Mouse (Mus musculus) testis, adult 2 months (tissue): ENCODE data around the gene Dner. TPM values are rescaled to one million over a fixed set of nuclear protein-coding genes. Genes with fewer than 3 reads are reported as not detected.

Source experiments
- H3K27ac ChIP-seq: fragments of 200-500 bp; 2 replicates; pipeline ENCODE4 v1.5.1; 2012; ENCODE audit warnings: low read depth, low read length; ENCODE audit not compliant: control insufficient read depth, insufficient read depth
- H3K27me3 ChIP-seq: fragments of 200-500 bp; 2 replicates; pipeline ENCODE4 v1.6.1; 2012; ENCODE audit warnings: mild to moderate bottlenecking, low read length, moderate library complexity; ENCODE audit not compliant: control insufficient read depth, insufficient read depth
- H3K36me3 ChIP-seq: fragments of 200-500 bp; 2 replicates; pipeline ENCODE4 v1.6.1; 2012; ENCODE audit warnings: mild to moderate bottlenecking, low read length; ENCODE audit not compliant: control insufficient read depth, insufficient read depth
- H3K4me1 ChIP-seq: fragments of 200-500 bp; 2 replicates; pipeline ENCODE4 v1.6.1; 2012; ENCODE audit warnings: low read length; ENCODE audit not compliant: control insufficient read depth, insufficient read depth
- H3K4me3 ChIP-seq: fragments of 200-500 bp; 2 replicates; pipeline ENCODE4 v1.5.1; 2012; ENCODE audit warnings: low read depth, mild to moderate bottlenecking, low read length, moderate library complexity, mixed read lengths; ENCODE audit not compliant: control insufficient read depth
- CTCF ChIP-seq: fragments of 200-500 bp; IDR thresholded peaks from 2 replicates; pipeline ENCODE4 v1.5.1; 2012; ENCODE audit warnings: low read depth, mild to moderate bottlenecking, inconsistent platforms, low read length, moderate library complexity; ENCODE audit not compliant: control insufficient read depth, insufficient read depth, insufficient replicate concordance
- POLR2A ChIP-seq: fragments of 200-500 bp; IDR thresholded peaks from 2 replicates; pipeline ENCODE4 v1.6.1; 2012; ENCODE audit warnings: low read depth, mild to moderate bottlenecking, inconsistent platforms, low read length, moderate library complexity; ENCODE audit not compliant: control insufficient read depth
- polyA plus RNA-seq: library from polyadenylated mRNA; depleted of rRNA; stranded (reverse); fragments of >200 nt; gene quantifications from 2 replicates; pipeline ENCODE4 v1.2.3, GENCODE M21; 2012

The Dner gene
- polyA plus RNA-seq, 1 experiment, result 0.65 TPM

GRCm38 (mm10) chr1:84441419-84441818 lies 254.6 kb downstream of the Dner start:
- H3K27ac ChIP-seq, result no peak overlapping the region
- H3K27me3 ChIP-seq, result no peaks in the 10 kb centered on the region
- H3K4me3 ChIP-seq, result no peak overlapping the region
- TF ChIP-seq POLR2A (no peak), CTCF (no peak)
- H3K4me1 ChIP-seq, result no peaks in the 10 kb centered on the region
- H3K36me3 ChIP-seq, result no peaks in the 10 kb centered on the region

GRCm38 (mm10) chr1:84437565-84437964 lies 258.5 kb downstream of the Dner start:
- Histone ChIP-seq H3K27me3 (no peaks in the 10 kb centered on the region), H3K27ac (no peak overlapping the region), H3K36me3 (no peaks in the 10 kb centered on the region), H3K4me3 (no peak overlapping the region), H3K4me1 (no peaks in the 10 kb centered on the region)
- TF ChIP-seq CTCF (no peak), POLR2A (no peak)

GRCm38 (mm10) chr1:84436281-84436680 lies 259.7 kb downstream of the Dner start:
- Histone ChIP-seq H3K4me1 (no peaks in the 10 kb centered on the region), H3K27ac (no peak overlapping the region), H3K4me3 (no peak overlapping the region), H3K36me3 (no peaks in the 10 kb centered on the region), H3K27me3 (no peaks in the 10 kb centered on the region)
- TF ChIP-seq CTCF (no peak), POLR2A (no peak)

GRCm38 (mm10) chr1:84433291-84433980 lies 262.6 kb downstream of the Dner start:
- no peak overlapping the region for H3K4me3 ChIP-seq
- H3K36me3 ChIP-seq, result no peaks in the 10 kb centered on the region
- TF ChIP-seq CTCF (no peak), POLR2A (no peak)
- no peak overlapping the region for H3K27ac ChIP-seq
- no peaks in the 10 kb centered on the region for H3K4me1 ChIP-seq
- no peaks in the 10 kb centered on the region for H3K27me3 ChIP-seq

GRCm38 (mm10) chr1:84432311-84432710 lies 263.7 kb downstream of the Dner start:
- Histone ChIP-seq H3K27me3 (no peaks in the 10 kb centered on the region), H3K27ac (no peak overlapping the region), H3K4me3 (no peak overlapping the region), H3K36me3 (no peaks in the 10 kb centered on the region), H3K4me1 (no peaks in the 10 kb centered on the region)
- TF ChIP-seq POLR2A (no peak), CTCF (no peak)

- H3K27ac ChIP-seq, result no peak overlapping the region
- TF ChIP-seq CTCF (no peak), POLR2A (no peak)
These were observed 267.7 kb downstream of the Dner start for GRCm38 (mm10) chr1:84428331-84428730.

GRCm38 (mm10) chr1:84427757-84428156 lies 268.3 kb downstream of the Dner start:
- Histone ChIP-seq H3K4me1 (no peaks in the 10 kb centered on the region), H3K27ac (no peak overlapping the region), H3K36me3 (no peaks in the 10 kb centered on the region), H3K4me3 (no peak overlapping the region), H3K27me3 (no peaks in the 10 kb centered on the region)
- TF ChIP-seq CTCF, result no peak
- no peak for TF ChIP-seq POLR2A

More at GRCm38 (mm10) chr1:84428331-84428730, 267.7 kb downstream of the Dner start:
- no peaks in the 10 kb centered on the region for H3K27me3 ChIP-seq
- H3K4me3 ChIP-seq, result no peak overlapping the region
- H3K36me3 ChIP-seq, result no peaks in the 10 kb centered on the region
- H3K4me1 ChIP-seq, result no peaks in the 10 kb centered on the region

GRCm38 (mm10) chr1:84426679-84427078 lies 269.3 kb downstream of the Dner start:
- Histone ChIP-seq H3K4me3 (no peak overlapping the region), H3K4me1 (no peaks in the 10 kb centered on the region), H3K27ac (no peak overlapping the region), H3K27me3 (no peaks in the 10 kb centered on the region), H3K36me3 (no peaks in the 10 kb centered on the region)
- no peak for TF ChIP-seq POLR2A
- no peak for TF ChIP-seq CTCF
